Mouse (Mus musculus): ENCODE results near the gene Nhlrc4. TPM values are rescaled to one million over a fixed set of nuclear protein-coding genes. Genes with fewer than 3 reads are reported as not detected.

Nhlrc4 gene
- polyA plus RNA-seq, 2 experiments from 2014 or later = not detected

- ATAC-seq = peak; percentile 91
These were observed 24.7 kb downstream of the Nhlrc4 start for GRCm38 (mm10) chr17:25919786-25920642.

GRCm38 (mm10) chr17:25919144-25919785 lies 25.5 kb downstream of the Nhlrc4 start, which contains the start of gene Rab40c:
Rab40c (minus strand) TSS chr17:25919727.
- ATAC-seq = no peak

- ATAC-seq = no peak
These were observed 26.6 kb downstream of the Nhlrc4 start for GRCm38 (mm10) chr17:25918037-25918750.

GRCm38 (mm10) chr17:25916931-25917647 lies 27.7 kb downstream of the Nhlrc4 start:
- ATAC-seq = no peak

GRCm38 (mm10) chr17:25914295-25914694 lies 30.5 kb downstream of the Nhlrc4 start:
- no peak for ATAC-seq

- no peak for ATAC-seq
These were observed 30.9 kb downstream of the Nhlrc4 start for GRCm38 (mm10) chr17:25913877-25914275.

GRCm38 (mm10) chr17:25913186-25913876 lies 31.4 kb downstream of the Nhlrc4 start:
- ATAC-seq = no peak

GRCm38 (mm10) chr17:25911816-25912215 lies 32.9 kb downstream of the Nhlrc4 start:
- no peak for ATAC-seq

GRCm38 (mm10) chr17:25907640-25908039 lies 37.1 kb downstream of the Nhlrc4 start:
- no peak for ATAC-seq

GRCm38 (mm10) chr17:25903061-25903460 lies 41.7 kb downstream of the Nhlrc4 start:
- ATAC-seq = no peak

- no peak for ATAC-seq
These were observed 44.6 kb downstream of the Nhlrc4 start for GRCm38 (mm10) chr17:25900193-25900592.

- no peak for ATAC-seq
These were observed 48.9 kb downstream of the Nhlrc4 start for GRCm38 (mm10) chr17:25895891-25896290.

GRCm38 (mm10) chr17:25895415-25895814 lies 49.3 kb downstream of the Nhlrc4 start:
- no peak for ATAC-seq

- peak; percentile 85 for ATAC-seq
These were observed 50.7 kb downstream of the Nhlrc4 start for GRCm38 (mm10) chr17:25893975-25894617.

Other genes with a start within 250 kb of the Nhlrc4 start
- not detected for gene Gng13, start 227.8 kb downstream of the Nhlrc4 start, polyA plus RNA-seq (2017; shearing (Covaris generic))
- 1 to 10 TPM; 3.5 to 5.9 TPM for gene Chtf18, start 217.5 kb downstream of the Nhlrc4 start, polyA plus RNA-seq (2017; shearing (Covaris generic))
- gene Rpusd1, start 217.3 kb downstream of the Nhlrc4 start, polyA plus RNA-seq (2017; shearing (Covaris generic)) = 10 to 100 TPM; 12.8 to 16.8 TPM
- gene Mslnl, start 208.9 kb downstream of the Nhlrc4 start, polyA plus RNA-seq (2017; shearing (Covaris generic)) = not detected
- not detected for gene Msln, start 190.6 kb downstream of the Nhlrc4 start, polyA plus RNA-seq (2017; shearing (Covaris generic))
- gene Narfl, start 171.2 kb downstream of the Nhlrc4 start, polyA plus RNA-seq (2017; shearing (Covaris generic)) = 10 to 100 TPM; 21.4 to 29.8 TPM
- gene Haghl, start 159.3 kb downstream of the Nhlrc4 start, polyA plus RNA-seq (2017; shearing (Covaris generic)) = 10 to 100 TPM; 26.8 to 37.4 TPM
- gene Ccdc78, start 158.4 kb downstream of the Nhlrc4 start, polyA plus RNA-seq (2017; shearing (Covaris generic)) = 1 to 10 TPM in 1 of 2 experiments, under 1 TPM in 1; 0.28 to 1.4 TPM
- gene Fam173a, start 152.1 kb downstream of the Nhlrc4 start, polyA plus RNA-seq (2017; shearing (Covaris generic)) = 100 to 1,000 TPM; 192 to 257 TPM
- gene AC134908.4, start 149.3 kb downstream of the Nhlrc4 start, polyA plus RNA-seq (2017; shearing (Covaris generic)) = not detected
- gene Metrn, start 147.8 kb downstream of the Nhlrc4 start, polyA plus RNA-seq (2017; shearing (Covaris generic)) = 1 to 10 TPM; 3.6 to 7.0 TPM
- not detected for gene Fbxl16, start 135.9 kb downstream of the Nhlrc4 start, polyA plus RNA-seq (2017; shearing (Covaris generic))
- gene Wdr24, start 121.3 kb downstream of the Nhlrc4 start, polyA plus RNA-seq (2017; shearing (Covaris generic)) = 10 to 100 TPM; 19.4 to 53.9 TPM
- 10 to 100 TPM; 22.2 to 42.8 TPM for gene Jmjd8, start 116.1 kb downstream of the Nhlrc4 start, polyA plus RNA-seq (2017; shearing (Covaris generic))
- gene Stub1, start 111.6 kb downstream of the Nhlrc4 start, polyA plus RNA-seq (2017; shearing (Covaris generic)) = 10 to 100 TPM; 75.1 to 75.2 TPM
- not detected for gene Rhbdl1, start 107.7 kb downstream of the Nhlrc4 start, polyA plus RNA-seq (2017; shearing (Covaris generic))
- gene Gm20683, start 103.2 kb downstream of the Nhlrc4 start, polyA plus RNA-seq (2017; shearing (Covaris generic)) = 1 to 10 TPM in 1 of 2 experiments, under 1 TPM in 1; 0.79 to 1.7 TPM
- gene Rhot2, start 100.1 kb downstream of the Nhlrc4 start, polyA plus RNA-seq (2017; shearing (Covaris generic)) = 10 to 100 TPM; 19.1 to 47.0 TPM
- 1 to 10 TPM; 3.4 to 6.8 TPM for gene Wdr90, start 83.5 kb downstream of the Nhlrc4 start, polyA plus RNA-seq (2017; shearing (Covaris generic))
- gene Mcrip2, start 76.2 kb downstream of the Nhlrc4 start, polyA plus RNA-seq (2017; shearing (Covaris generic)) = 1 to 10 TPM; 2.7 to 5.5 TPM
- gene Mettl26, start 69.9 kb downstream of the Nhlrc4 start, polyA plus RNA-seq (2017; shearing (Covaris generic)) = 100 to 1,000 TPM in 1 of 2 experiments, 10 to 100 TPM in 1; 82.7 to 124 TPM
- 1 to 10 TPM in 1 of 2 experiments, under 1 TPM in 1; 0.94 to 1.3 TPM for gene Wfikkn1, start 64.1 kb downstream of the Nhlrc4 start, polyA plus RNA-seq (2017; shearing (Covaris generic))
- 1 to 10 TPM; 6.6 to 7.3 TPM for gene Rab40c, start 25.2 kb downstream of the Nhlrc4 start, polyA plus RNA-seq (2017; shearing (Covaris generic))
- gene Pigq, start within 50 bp of the Nhlrc4 start, polyA plus RNA-seq (2017; shearing (Covaris generic)) = 10 to 100 TPM; 27.8 to 49.3 TPM
- not detected for gene A930017K11Rik, start 7.6 kb upstream of the Nhlrc4 start, polyA plus RNA-seq (2017; shearing (Covaris generic))
- gene Capn15, start 40.8 kb upstream of the Nhlrc4 start, polyA plus RNA-seq (2017; shearing (Covaris generic)) = 1 to 10 TPM; 5.3 to 6.6 TPM
- gene Rab11fip3, start 124.6 kb upstream of the Nhlrc4 start, polyA plus RNA-seq (2017; shearing (Covaris generic)) = 1 to 10 TPM; 1.8 to 2.3 TPM
- 10 to 100 TPM; 27.7 to 35.1 TPM for gene Decr2, start 145.4 kb upstream of the Nhlrc4 start, polyA plus RNA-seq (2017; shearing (Covaris generic))
- under 1 TPM; 0.32 to 0.95 TPM for gene Nme4, start 150.6 kb upstream of the Nhlrc4 start, polyA plus RNA-seq (2017; shearing (Covaris generic))
- gene Tmem8, start 168.3 kb upstream of the Nhlrc4 start, polyA plus RNA-seq (2017; shearing (Covaris generic)) = 1 to 10 TPM; 5.9 to 8.2 TPM
- gene Mrpl28, start 178.5 kb upstream of the Nhlrc4 start, polyA plus RNA-seq (2017; shearing (Covaris generic)) = 100 to 1,000 TPM; 111 to 138 TPM
- 10 to 100 TPM; 13.3 to 17.5 TPM for gene Axin1, start 193.7 kb upstream of the Nhlrc4 start, polyA plus RNA-seq (2017; shearing (Covaris generic))

Data from CD4-positive, CD25-positive, alpha-beta regulatory T cell, adult 4 months (primary cell).